Mouse (Mus musculus) stomach, postnatal 0 days (tissue): ENCODE measurements at regions not wholly inside any gene's neighbourhood (a gene's known extent, or its start where the extent isn't known, plus 50 kb on each side); places are given as distances from the start of the nearest gene placed in this dataset.

Experiments
- CTCF ChIP-seq: IDR thresholded peaks from 2 replicates; pipeline ENCODE4 v1.5.1; 2016; ENCODE audit warnings: antibody characterized with exemption, low read depth, mild to moderate bottlenecking, moderate library complexity
- EP300 ChIP-seq: optimal IDR thresholded peaks from 2 replicates; pipeline ENCODE3; 2016; ENCODE audit warnings: antibody characterized with exemption

- no peak for TF ChIP-seq CTCF
- no peak for TF ChIP-seq EP300
Measured at GRCm38 (mm10) chr6:117779020-117779419, 62.0 kb upstream of the Zfp637 start.
